Mouse (Mus musculus) left cerebral cortex, adult 6 months (tissue): ENCODE data around the gene Wrb. TPM values are rescaled to one million over a fixed set of nuclear protein-coding genes. Genes with fewer than 3 reads are reported as not detected.

Source experiments
- long read RNA-seq, 2 experiments: library from polyadenylated mRNA; unstranded; transcript quantifications; one replicate each; pipeline ENCODE4 v2.0.0; 2019 to 2020
- polyA plus RNA-seq: library from polyadenylated mRNA; unstranded; fragments of <200 nt; fragmentation: Nextera tagmentation; gene quantifications from 2 replicates; pipeline ENCODE4 v1.2.3, GENCODE M21; 2021

The Wrb gene
- polyA plus RNA-seq, result 98.6 and 129 TPM in 2 replicates
- long read RNA-seq, experiment 1, transcript Wrb-205 (3 exons, 406 nt), result minor isoform, 8 of 911 reads
- long read RNA-seq, experiment 1, transcript Wrb-206 (4 exons, 2,415 nt), result minor isoform, 5 of 911 reads
- long read RNA-seq, experiment 1, transcript Wrb-201 (5 exons, 2,495 nt), result major isoform, 813 of 911 reads
- long read RNA-seq, experiment 1, partial matches to known transcripts, result 18 of 911 reads
- long read RNA-seq, experiment 1, other reads (novel, unspliced or antisense), result 62 of 911 reads
- long read RNA-seq, experiment 2, transcript Wrb-201 (5 exons, 2,495 nt), result major isoform, 76 of 164 reads
- long read RNA-seq, experiment 2, partial matches to known transcripts, result 66 of 164 reads
- long read RNA-seq, experiment 2, other reads (novel, unspliced or antisense), result 20 of 164 reads

DNA sequence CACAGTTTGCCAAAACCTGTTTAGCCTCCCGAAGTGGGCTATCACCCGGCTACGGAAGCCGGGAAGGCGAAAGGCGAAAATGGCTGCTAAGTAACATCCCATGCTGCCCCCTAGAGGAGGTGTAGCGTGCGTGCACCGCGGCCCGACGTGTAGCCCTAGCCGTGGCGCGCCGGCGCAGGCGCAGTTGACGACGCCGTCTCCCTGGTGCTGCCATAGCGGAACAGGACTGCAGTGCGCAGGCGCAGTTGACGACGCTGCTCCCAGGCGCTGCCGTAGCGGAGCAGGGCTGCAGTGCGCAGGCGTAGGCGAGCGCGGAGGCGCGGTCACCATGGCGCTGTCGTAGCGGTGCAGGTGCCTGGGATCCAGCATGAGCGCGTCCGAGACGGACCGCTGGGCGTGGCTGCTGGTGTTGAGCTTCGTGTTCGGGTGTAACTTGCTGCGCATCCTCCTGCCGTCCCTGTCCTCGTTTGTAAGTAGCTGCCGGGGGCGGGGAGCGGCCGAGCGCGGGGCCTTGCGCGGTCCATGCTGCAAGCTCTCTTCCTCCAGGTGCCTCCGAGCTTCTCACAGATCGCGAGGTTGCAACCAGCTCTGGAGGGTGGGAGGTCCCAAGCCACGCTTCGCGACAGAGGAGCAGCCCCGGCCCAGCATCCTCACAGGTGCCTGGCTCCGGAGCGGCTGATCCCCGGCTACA is at the start of gene Wrb:
Wrb (plus strand) TSS at position 298 of the 691 bp plus-strand sequence.

GRCm38 (mm10) chr16:96127657-96128344 is 17.4 kb upstream of the Wrb start, which contains the start of gene Hmgn1:
Hmgn1 (minus strand) TSS chr16:96127729.

GRCm38 (mm10) chr16:96191531-96192506 is 46.6 kb downstream of the Wrb start, which contains the start of gene Lca5l:
Lca5l (minus strand) TSS chr16:96192271.

GRCm38 (mm10) chr16:96199913-96200701 is 54.9 kb downstream of the Wrb start, which contains the start of gene Sh3bgr:
Sh3bgr (plus strand) TSS chr16:96200450.

Other genes starting within 250 kb of the Wrb start
- 35.0 and 39.1 TPM in 2 replicates for gene Psmg1, start 154.4 kb upstream of the Wrb start, polyA plus RNA-seq
- 67.0 and 73.0 TPM in 2 replicates for gene Brwd1, start 62.9 kb upstream of the Wrb start, polyA plus RNA-seq
- 64.6 and 66.1 TPM in 2 replicates for gene Hmgn1, start 17.7 kb upstream of the Wrb start, polyA plus RNA-seq
- 0.49 and 0.53 TPM in 2 replicates for gene Lca5l, start 46.9 kb downstream of the Wrb start, polyA plus RNA-seq
- gene Sh3bgr, start 55.0 kb downstream of the Wrb start, polyA plus RNA-seq, result 0.78 and 1.1 TPM in 2 replicates
- gene B3galt5, start 90.4 kb downstream of the Wrb start, polyA plus RNA-seq, result 6.2 and 9.0 TPM in 2 replicates